Mouse (Mus musculus): ENCODE measurements around the gene Myh13. TPM values are rescaled to one million over a fixed set of nuclear protein-coding genes. Genes with fewer than 3 reads are reported as not detected.

Gene Myh13
- not detected in 2 replicates for polyA plus RNA-seq (2012; rRNA removed)

DNA sequence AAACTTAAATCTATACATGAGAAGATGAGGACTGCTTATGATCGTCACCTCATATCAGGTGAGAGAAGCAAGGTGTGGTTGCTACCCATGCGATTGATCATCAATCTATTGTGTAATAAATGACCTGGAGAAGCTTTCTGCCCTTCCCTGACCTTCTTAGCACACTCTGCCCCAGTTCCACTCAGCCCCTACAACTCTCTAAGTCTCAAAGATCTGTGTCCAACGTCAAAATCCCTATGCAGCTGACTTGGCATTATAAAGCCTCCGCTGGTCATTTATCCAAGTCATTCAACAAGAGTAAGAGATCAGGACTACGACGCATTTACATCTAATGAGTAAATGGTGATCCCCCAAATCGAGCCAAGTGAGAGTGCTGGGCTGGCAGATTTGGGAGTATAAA lies at the start of gene Myh13:
Gene Myh13 (plus strand): TSS at position 301 of the 400 bp plus-strand sequence.

DNA sequence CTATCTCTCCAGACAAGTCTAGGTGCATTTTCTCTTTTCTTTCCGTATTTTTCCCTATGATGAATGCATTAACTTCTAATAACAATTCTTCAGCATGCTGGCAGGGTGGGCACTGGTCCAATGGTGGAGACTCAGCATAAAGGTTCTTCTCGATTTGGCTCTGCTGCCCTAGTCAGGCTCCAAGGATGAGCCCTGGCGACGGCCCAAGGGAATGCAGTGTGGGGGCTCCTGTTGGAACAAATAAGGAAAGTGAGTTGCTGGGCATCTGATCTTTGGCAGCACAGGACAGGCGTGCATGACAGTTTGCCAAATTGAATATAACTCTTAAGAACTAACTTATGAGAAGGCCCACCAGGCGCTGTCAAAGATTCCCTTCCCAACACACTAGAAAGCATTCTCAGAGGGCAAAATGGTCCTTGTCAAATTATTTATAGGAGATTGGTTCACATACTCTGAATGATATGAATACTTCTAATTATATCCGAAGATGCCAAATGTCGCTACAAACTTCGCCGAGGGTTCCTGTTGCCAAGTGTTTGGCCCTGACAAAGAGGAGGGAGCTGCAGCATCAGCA lies 44.8 kb upstream of the Myh13 start, which contains the start of gene Myh8:
Gene Myh8 (plus strand): TSS at position 524 of the 574 bp plus-strand sequence.

Other genes with a start within 250 kb of the Myh13 start
- 0.03 and 0.07 TPM in 2 replicates for gene Myh3, start 243.4 kb upstream of the Myh13 start, polyA plus RNA-seq (2012; rRNA removed)
- not detected in 2 replicates for gene Myh2, start 150.6 kb upstream of the Myh13 start, polyA plus RNA-seq (2012; rRNA removed)
- under 0.01 and 0.01 TPM in 2 replicates for gene Myh1, start 121.6 kb upstream of the Myh13 start, polyA plus RNA-seq (2012; rRNA removed)
- not detected in 2 replicates for gene Myh4, start 83.6 kb upstream of the Myh13 start, polyA plus RNA-seq (2012; rRNA removed)
- gene Myh8, start 44.5 kb upstream of the Myh13 start, polyA plus RNA-seq (2012; rRNA removed), result 0.06 and 0.43 TPM in 2 replicates
- 1.5 and 1.8 TPM in 2 replicates for gene Gas7, start 133.8 kb downstream of the Myh13 start, polyA plus RNA-seq (2012; rRNA removed)

Data from liver, embryonic 18 days (tissue).